Mouse (Mus musculus): ENCODE measurements around the gene Smagp.

DNA sequence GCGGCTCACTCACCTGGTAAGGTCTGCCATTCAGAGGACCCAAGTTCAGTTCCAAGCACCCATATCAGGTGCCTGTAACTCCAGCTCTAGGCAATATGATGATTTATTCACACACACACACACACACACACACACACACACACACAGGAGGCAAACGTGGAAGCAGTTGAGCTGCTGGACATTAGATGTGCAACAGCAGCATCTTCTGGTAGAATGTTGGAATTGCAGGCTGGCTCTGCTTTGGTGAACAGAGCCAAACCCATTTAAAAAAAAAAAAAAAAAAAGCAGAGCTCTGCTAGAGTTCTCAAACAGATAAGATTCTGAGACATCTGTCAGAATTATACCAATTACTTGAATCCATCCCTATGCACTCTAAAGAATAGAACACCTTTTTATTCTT lies 46.3 kb upstream of the Smagp start:
- TF ChIP-seq CTCF (IDR thresholded peaks at IDR 0.05; ENCODE audit: low read depth) (peak; percentile 95), EP300 (optimal IDR thresholded peaks at IDR 0.05) (no peak)

Measured in stomach, postnatal 0 days (tissue).